Mouse (Mus musculus) erythroid progenitor cell, adult 5-6 weeks (primary cell): ENCODE results near the gene Ccdc142. TPM values are rescaled to one million over a fixed set of nuclear protein-coding genes. Genes with fewer than 3 reads are reported as not detected.

Experiments used
- ATAC-seq: replicated peaks from 2 replicates; pipeline ENCODE4 v1.8.0; 2016; ENCODE audit warnings: moderate number of reproducible peaks, mild to moderate bottlenecking, moderate TSS enrichment, inconsistent platforms; ENCODE audit not compliant: poor library complexity, low FRiP score, severe bottlenecking
- total RNA-seq, 2 experiments: library from RNA; stranded (forward) in 1 of 2; stranded (reverse) in 1 of 2; fragments of 150-400 nt in 1 of 2; fragments of 186-747, 209-891 nt in 1 of 2; gene quantifications; 2 replicates each; pipeline versions ENCODE4 v1.2.3 to v1.2.4; 2015 to 2017; ENCODE audit warnings: low replicate concordance in 2 of 2

Gene Ccdc142
- total RNA-seq (2015; ENCODE audit: low replicate concordance): 1.1 TPM in 1 of 2 replicates, not detected in the other
- total RNA-seq (2017; ENCODE audit: low replicate concordance): 3.7 TPM in 1 of 2 replicates, not detected in the other

GRCm38 (mm10) chr6:83101316-83101687 is at the start of gene Ccdc142, which contains the start of gene Gm42688:
TSS of gene Ccdc142 (plus strand) at chr6:83101601.
TSS of gene Gm42688 (plus strand) at chr6:83101617.
- ATAC-seq: peak; percentile 87

- ATAC-seq: peak; percentile 48
Measured at GRCm38 (mm10) chr6:83053136-83053960, 48.1 kb upstream of the Ccdc142 start.

GRCm38 (mm10) chr6:83054074-83054851 is 47.1 kb upstream of the Ccdc142 start, which contains the start of gene Aup1:
TSS of gene Aup1 (plus strand) at chr6:83054521.
- ATAC-seq: peak; percentile 86

- ATAC-seq: peak; percentile 7; the same call in 1 of the 2 replicates
Measured at GRCm38 (mm10) chr6:83054871-83055431, 46.5 kb upstream of the Ccdc142 start, which contains the start of gene Htra2. TSS of gene Htra2 (minus strand) at chr6:83055273.

- ATAC-seq: no peak
Measured at GRCm38 (mm10) chr6:83057790-83058189, 43.6 kb upstream of the Ccdc142 start, which contains the start of gene Dqx1. TSS of gene Dqx1 (plus strand) at chr6:83057844.

- no peak for ATAC-seq
Measured at GRCm38 (mm10) chr6:83058725-83059124, 42.7 kb upstream of the Ccdc142 start.

GRCm38 (mm10) chr6:83065995-83066394 is 35.4 kb upstream of the Ccdc142 start:
- no peak for ATAC-seq

GRCm38 (mm10) chr6:83066441-83066840 is 35.0 kb upstream of the Ccdc142 start:
- no peak for ATAC-seq

GRCm38 (mm10) chr6:83068221-83068620 is 33.2 kb upstream of the Ccdc142 start:
- ATAC-seq: no peak

- ATAC-seq: no peak
Measured at GRCm38 (mm10) chr6:83068706-83069487, 32.5 kb upstream of the Ccdc142 start.

GRCm38 (mm10) chr6:83069488-83070246 is 31.7 kb upstream of the Ccdc142 start:
- ATAC-seq: no peak

GRCm38 (mm10) chr6:83070247-83070310 is 31.3 kb upstream of the Ccdc142 start, which contains the start of gene Tlx2:
TSS of gene Tlx2 (minus strand) at chr6:83070293.
- no peak for ATAC-seq

- peak; percentile 44; the same call in 1 of the 2 replicates for ATAC-seq
Measured at GRCm38 (mm10) chr6:83070311-83071219, 30.8 kb upstream of the Ccdc142 start.

GRCm38 (mm10) chr6:83071220-83071619 is 30.2 kb upstream of the Ccdc142 start:
- ATAC-seq: no peak

GRCm38 (mm10) chr6:83074979-83075378 is 26.4 kb upstream of the Ccdc142 start:
- ATAC-seq: no peak

- ATAC-seq: peak; percentile 35
Measured at GRCm38 (mm10) chr6:83077630-83078323, 23.6 kb upstream of the Ccdc142 start, which contains the start of gene Pcgf1. TSS of gene Pcgf1 (plus strand) at chr6:83077869.

- peak; percentile 93 for ATAC-seq
Measured at GRCm38 (mm10) chr6:83078324-83078858, 23.0 kb upstream of the Ccdc142 start.
